ENCODE assay signal across 16 mouse cellular contexts in genomic region chr3:55397752-55398693, GRCm38 (mm10).
A peak's percentile ranks its signal among the peaks of the same experiment; 100 is the strongest.
DNase-seq lines count a peak whose midpoint lies in the region; ATAC-seq lines count a peak whose summit lies in the region.
"Had no signal": no experiment of that assay in that cellular context is flagged by ENCODE, and none has a peak within 500 bp of the region (broad histone marks: within the 10 kb centered on the region; RNA-seq: fewer than 3 reads in every experiment).

No protein-coding gene starts in this region.

- no peaks in the 10 kb centered on the region for H3K9me3 ChIP-seq in forebrain, embryonic 13.5 days (replicated peaks)
- no peaks in the 10 kb centered on the region for H3K9me3 ChIP-seq in forebrain, embryonic 10.5 days
- H3K9me3 ChIP-seq in midbrain, embryonic 14.5 days (ENCODE audit: control insufficient read depth, low read length) = no peaks in the 10 kb centered on the region
- no peaks in the 10 kb centered on the region for H3K9me3 ChIP-seq in midbrain, embryonic 11.5 days (ENCODE audit: control insufficient read depth, low read length)
- H3K9me3 ChIP-seq in hindbrain, embryonic 14.5 days (ENCODE audit: control insufficient read depth, low read length) = no peaks in the 10 kb centered on the region
- H3K9me3 ChIP-seq: embryonic facial prominence, embryonic 12.5 days; liver, embryonic 12.5 days had no signal

- no peaks in the 10 kb centered on the region for H3K27me3 ChIP-seq in forebrain, embryonic 13.5 days
- H3K27me3 ChIP-seq in forebrain, embryonic 10.5 days (ENCODE audit: poor library complexity, severe bottlenecking) = no peaks in the 10 kb centered on the region
- no peaks in the 10 kb centered on the region for H3K27me3 ChIP-seq in midbrain, embryonic 14.5 days (ENCODE audit: control insufficient read depth, insufficient read depth, low read length)
- no peaks in the 10 kb centered on the region for H3K27me3 ChIP-seq in midbrain, embryonic 11.5 days (ENCODE audit: control insufficient read depth, insufficient read depth, low read length)
- no peaks in the 10 kb centered on the region for H3K27me3 ChIP-seq in hindbrain, embryonic 14.5 days (ENCODE audit: control insufficient read depth, insufficient read depth, low read length)
- H3K27me3 ChIP-seq: embryonic facial prominence, embryonic 12.5 days; liver, embryonic 12.5 days had no signal

- peak; percentile 81 for ATAC-seq in forebrain, embryonic 13.5 days
- ATAC-seq in midbrain, embryonic 14.5 days (ENCODE audit: low FRiP score, low TSS enrichment) = peak; percentile 48; the same call in 1 of the 2 replicates
- no peak for ATAC-seq in midbrain, embryonic 11.5 days (ENCODE audit: low FRiP score)
- peak; percentile 47; the same call in 1 of the 2 replicates for ATAC-seq in hindbrain, embryonic 14.5 days (ENCODE audit: low FRiP score)
- ATAC-seq: liver, embryonic 12.5 days had no signal

- H3K36me3 ChIP-seq in forebrain, embryonic 13.5 days (ENCODE audit: poor library complexity, severe bottlenecking) = no peaks in the 10 kb centered on the region
- H3K36me3 ChIP-seq in forebrain, embryonic 10.5 days (replicated peaks) = no peaks in the 10 kb centered on the region
- no peaks in the 10 kb centered on the region for H3K36me3 ChIP-seq in midbrain, embryonic 14.5 days (ENCODE audit: control insufficient read depth, insufficient read depth, low read length)
- no peaks in the 10 kb centered on the region for H3K36me3 ChIP-seq in midbrain, embryonic 11.5 days (ENCODE audit: control insufficient read depth, insufficient read depth, low read length)
- H3K36me3 ChIP-seq in hindbrain, embryonic 14.5 days (replicated peaks; ENCODE audit: control insufficient read depth, insufficient read depth) = peaks cover 2% of the 10 kb centered on the region; the same call in 1 of the 2 replicates
- H3K36me3 ChIP-seq: embryonic facial prominence, embryonic 12.5 days; liver, embryonic 12.5 days had no signal

- H3K4me3 ChIP-seq in forebrain, embryonic 13.5 days = no peak overlapping the region
- no peak overlapping the region for H3K4me3 ChIP-seq in forebrain, embryonic 10.5 days
- H3K4me3 ChIP-seq in midbrain, embryonic 14.5 days (replicated peaks; ENCODE audit: low read depth, low read length) = no peak overlapping the region
- H3K4me3 ChIP-seq in midbrain, embryonic 11.5 days (ENCODE audit: low read depth, low read length) = no peak overlapping the region
- H3K4me3 ChIP-seq in hindbrain, embryonic 14.5 days (replicated peaks; ENCODE audit: low read length) = no peak overlapping the region
- H3K4me3 ChIP-seq: embryonic facial prominence, embryonic 12.5 days; liver, embryonic 12.5 days had no signal

- H3K9ac ChIP-seq in forebrain, embryonic 13.5 days = no peak overlapping the region
- no peak overlapping the region for H3K9ac ChIP-seq in midbrain, embryonic 14.5 days (replicated peaks; ENCODE audit: low read length)
- no peak overlapping the region for H3K9ac ChIP-seq in midbrain, embryonic 11.5 days (ENCODE audit: low read length)
- no peak overlapping the region for H3K9ac ChIP-seq in hindbrain, embryonic 14.5 days
- H3K9ac ChIP-seq: embryonic facial prominence, embryonic 12.5 days; liver, embryonic 12.5 days had no signal

- peaks cover 16% of the 10 kb centered on the region for H3K4me1 ChIP-seq in forebrain, embryonic 13.5 days
- no peaks in the 10 kb centered on the region; the same call in 1 of the 2 replicates for H3K4me1 ChIP-seq in forebrain, embryonic 10.5 days
- peaks cover 15% of the 10 kb centered on the region for H3K4me1 ChIP-seq in midbrain, embryonic 14.5 days (ENCODE audit: control insufficient read depth, insufficient read depth, low read length)
- H3K4me1 ChIP-seq in midbrain, embryonic 11.5 days (ENCODE audit: control insufficient read depth, insufficient read depth, low read length) = no peaks in the 10 kb centered on the region
- peaks cover 22% of the 10 kb centered on the region for H3K4me1 ChIP-seq in hindbrain, embryonic 14.5 days (replicated peaks; ENCODE audit: control insufficient read depth, insufficient read depth, low read length)
- H3K4me1 ChIP-seq: embryonic facial prominence, embryonic 12.5 days; liver, embryonic 12.5 days had no signal

- WGBS in forebrain, embryonic 13.5 days = 56% methylated on average over 6 of the region's 6 CpGs
- WGBS in forebrain, embryonic 10.5 days = 89% methylated on average over 6 of the region's 6 CpGs
- WGBS in midbrain, embryonic 14.5 days = 76% methylated on average over 6 of the region's 6 CpGs
- 89% methylated on average over 6 of the region's 6 CpGs for WGBS in midbrain, embryonic 11.5 days
- 64% methylated on average over 6 of the region's 6 CpGs for WGBS in hindbrain, embryonic 14.5 days

- no peak overlapping the region for H3K4me2 ChIP-seq in forebrain, embryonic 13.5 days
- H3K4me2 ChIP-seq in midbrain, embryonic 14.5 days (ENCODE audit: low read length) = no peak overlapping the region
- no peak overlapping the region for H3K4me2 ChIP-seq in midbrain, embryonic 11.5 days
- no peak overlapping the region for H3K4me2 ChIP-seq in hindbrain, embryonic 14.5 days (replicated peaks)
- H3K4me2 ChIP-seq: embryonic facial prominence, embryonic 12.5 days; liver, embryonic 12.5 days had no signal

- H3K27ac ChIP-seq in forebrain, embryonic 13.5 days = peak overlapping the region; percentile 40
- H3K27ac ChIP-seq in forebrain, embryonic 10.5 days = no peak overlapping the region
- peak overlapping the region; percentile 42 for H3K27ac ChIP-seq in midbrain, embryonic 14.5 days (replicated peaks; ENCODE audit: low read depth, low read length)
- no peak overlapping the region for H3K27ac ChIP-seq in midbrain, embryonic 11.5 days (ENCODE audit: low read depth, low read length)
- H3K27ac ChIP-seq in hindbrain, embryonic 14.5 days = peak overlapping the region; percentile 52
- H3K27ac ChIP-seq: embryonic facial prominence, embryonic 12.5 days; liver, embryonic 12.5 days had no signal

- DNase-seq in forebrain, embryonic 10.5 days (ENCODE audit: extremely low spot score, low spot score) = no peak
- DNase-seq in midbrain, embryonic 14.5 days = peak; percentile 76
- DNase-seq in midbrain, embryonic 11.5 days (ENCODE audit: low spot score, missing footprints) = no peak
- DNase-seq in hindbrain, embryonic 14.5 days (ENCODE audit: low spot score) = peak; percentile 54
- DNase-seq in telencephalon, adult 2 months (ENCODE audit: low read depth, low spot score) = peak; percentile 43
- DNase-seq in frontal cortex, postnatal 36 days (ENCODE audit: low spot score in 2 of 2) = no peak
- no peak for DNase-seq in spleen, postnatal 14 days (ENCODE audit: low spot score in 2 of 2)
- DNase-seq: cerebellum, adult 9-10 months; heart, adult 18-20 months; heart, postnatal 14 days; kidney, adult 18-20 months; lung, postnatal 10 days; spleen, adult 18-20 months had no signal

Comparison
In these comparisons a context has a peak if more than half of its experiments do, and no peak if none do; other contexts are left out.
1. H3K27ac ChIP-seq: peak in forebrain, embryonic 13.5 days (single experiment), midbrain, embryonic 14.5 days (single experiment) and hindbrain, embryonic 14.5 days (single experiment); none in forebrain, embryonic 10.5 days (single experiment) and midbrain, embryonic 11.5 days (single experiment).
2. DNase-seq: peak in midbrain, embryonic 14.5 days (single experiment), hindbrain, embryonic 14.5 days (single experiment) and telencephalon, adult 2 months (single experiment); none in forebrain, embryonic 10.5 days (single experiment), midbrain, embryonic 11.5 days (single experiment), frontal cortex, postnatal 36 days (0 of 2) and spleen, postnatal 14 days (0 of 2).